Mouse (Mus musculus) ES-Bruce4 (cell line): ENCODE measurements around the gene Rbm45. TPM values are rescaled to one million over a fixed set of nuclear protein-coding genes. Genes with fewer than 3 reads are reported as not detected.

ENCODE experiments used
- H3K27ac ChIP-seq: 2 replicates; pipeline ENCODE4 v1.5.1; 2012; ENCODE audit warnings: low read length, inconsistent platforms; ENCODE audit not compliant: insufficient read depth
- H3K27me3 ChIP-seq: 2 replicates; pipeline ENCODE4 v1.6.1; 2012; ENCODE audit warnings: mild to moderate bottlenecking, low read length, inconsistent platforms; ENCODE audit not compliant: control insufficient read depth, poor library complexity, insufficient read depth, severe bottlenecking
- H3K36me3 ChIP-seq: 2 replicates; pipeline ENCODE4 v1.6.1; 2012; ENCODE audit warnings: inconsistent platforms, mild to moderate bottlenecking, low read length, moderate library complexity; ENCODE audit not compliant: control insufficient read depth, poor library complexity, insufficient read depth, severe bottlenecking
- H3K4me1 ChIP-seq: one replicate; pipeline ENCODE4 v1.8.1; 2011; ENCODE audit warnings: low read length; ENCODE audit not compliant: control insufficient read depth, insufficient read depth
- H3K4me3 ChIP-seq: 2 replicates; pipeline ENCODE4 v1.5.1; 2011; ENCODE audit warnings: low read depth, mild to moderate bottlenecking, low read length
- H3K9ac ChIP-seq: 2 replicates; pipeline ENCODE4 v1.6.1; 2012; ENCODE audit warnings: low read depth, mild to moderate bottlenecking, inconsistent platforms; ENCODE audit not compliant: poor library complexity, severe bottlenecking
- H3K9me3 ChIP-seq: replicated peaks from 2 replicates; pipeline ENCODE4 v1.6.1; 2012; ENCODE audit warnings: mild to moderate bottlenecking, low read length, inconsistent platforms; ENCODE audit not compliant: control insufficient read depth, poor library complexity, insufficient read depth, severe bottlenecking
- CTCF ChIP-seq: IDR thresholded peaks from one replicate; pipeline ENCODE4 v1.8.1; 2011; ENCODE audit warnings: low read depth, low read length
- EP300 ChIP-seq: IDR thresholded peaks from 2 replicates; pipeline ENCODE4 v1.6.1; 2011; ENCODE audit warnings: low read depth, low read length; ENCODE audit not compliant: insufficient read depth
- POLR2A ChIP-seq: IDR thresholded peaks from one replicate; pipeline ENCODE4 v1.8.1; 2011; ENCODE audit warnings: low read length; ENCODE audit not compliant: insufficient read depth
- polyA plus RNA-seq: library from polyadenylated mRNA; stranded (reverse); fragments of >200 nt; gene quantifications from 2 replicates; pipeline ENCODE4 v1.2.4, GENCODE M21; 2011; ENCODE audit warnings: low read depth; ENCODE audit not compliant: missing spikeins, insufficient read depth, insufficient read length

The Rbm45 gene
- polyA plus RNA-seq, 1 experiment, result 35.7 TPM

DNA sequence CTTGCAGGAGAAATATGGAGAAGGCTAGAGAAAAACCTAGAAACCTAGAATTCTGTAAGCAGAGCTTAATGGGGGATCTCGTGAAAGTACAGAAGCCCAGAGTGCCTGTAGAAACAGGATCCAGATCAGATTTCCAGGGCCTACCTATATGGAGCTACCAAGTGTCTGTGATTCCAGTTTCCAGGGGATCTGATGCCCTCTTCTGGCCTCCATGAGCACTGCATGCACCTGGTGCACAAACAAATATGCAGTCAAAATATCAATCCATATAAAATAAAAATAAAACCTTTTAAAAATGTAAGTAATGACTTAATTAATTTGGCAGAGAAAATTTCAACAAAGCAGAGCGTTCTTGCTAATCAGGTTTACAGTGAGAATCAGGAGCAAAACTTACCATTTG, 7.7 kb upstream of the Rbm45 start:
- Histone ChIP-seq H3K27me3 (no peaks in the 10 kb centered on the region), H3K9ac (no peak overlapping the region), H3K36me3 (no peaks in the 10 kb centered on the region), H3K9me3 (no peaks in the 10 kb centered on the region), H3K4me3 (no peak overlapping the region), H3K4me1 (no peaks in the 10 kb centered on the region), H3K27ac (no peak overlapping the region)
- TF ChIP-seq CTCF (peak; percentile 70), EP300 (no peak), POLR2A (no peak)

DNA sequence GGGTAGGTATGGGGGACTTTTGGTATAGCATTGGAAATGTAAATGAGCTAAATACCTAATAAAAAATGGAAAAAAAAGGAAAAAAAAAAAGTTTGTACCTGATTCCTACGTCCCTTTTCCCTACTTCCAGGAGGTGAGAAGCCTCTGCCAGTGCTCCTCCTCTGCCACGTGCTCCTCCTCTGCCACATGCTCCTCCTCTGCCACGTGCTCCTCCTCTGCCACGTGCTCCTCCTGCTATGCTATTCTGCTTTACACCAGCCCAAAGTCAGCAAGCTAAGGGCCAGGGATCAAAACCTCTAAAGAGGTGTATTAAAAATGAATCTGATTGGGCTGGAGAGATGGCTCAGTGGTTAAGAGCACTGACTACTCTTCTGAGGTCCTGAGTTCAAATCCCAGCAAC, 4.0 kb upstream of the Rbm45 start:
- Histone ChIP-seq H3K36me3 (no peaks in the 10 kb centered on the region), H3K9me3 (no peaks in the 10 kb centered on the region), H3K4me3 (no peak overlapping the region), H3K27ac (no peak overlapping the region), H3K9ac (no peak overlapping the region), H3K27me3 (no peaks in the 10 kb centered on the region), H3K4me1 (no peaks in the 10 kb centered on the region)
- TF ChIP-seq EP300, result no peak
- no peak for TF ChIP-seq CTCF
- TF ChIP-seq POLR2A, result no peak

DNA sequence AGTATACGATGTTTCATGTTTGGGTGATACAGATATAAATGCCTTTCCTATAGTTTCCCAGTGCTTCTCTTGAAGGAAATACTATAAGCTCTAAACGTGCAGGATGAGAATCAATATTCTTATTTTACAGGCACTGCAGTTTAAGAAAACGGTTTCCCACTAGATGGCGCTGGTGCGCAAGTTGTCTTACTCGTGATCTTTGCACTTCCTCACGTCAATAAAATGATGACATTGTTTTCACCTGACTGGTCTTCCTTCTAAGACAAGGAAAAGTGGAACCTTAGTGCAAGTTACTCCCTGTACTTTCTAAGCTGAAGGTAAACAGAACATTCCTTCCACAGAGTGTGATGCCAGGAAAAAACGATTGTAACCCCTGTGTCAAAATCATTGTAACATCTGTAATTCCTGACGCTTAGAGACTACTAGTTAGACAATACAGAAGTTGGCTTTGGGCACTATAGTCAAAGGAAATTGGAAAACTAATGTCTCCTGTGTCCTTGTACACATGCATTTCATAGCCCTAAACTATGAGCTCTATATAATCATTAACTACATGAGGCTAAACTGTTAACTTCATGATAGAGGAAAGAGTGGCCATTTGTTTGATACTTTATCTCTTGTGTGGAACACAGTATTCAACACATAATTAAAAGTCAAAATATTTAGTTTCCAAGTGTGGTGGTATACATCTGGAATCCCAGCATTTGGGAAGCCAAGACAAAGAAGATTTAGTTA, 2.4 kb upstream of the Rbm45 start:
- Histone ChIP-seq H3K36me3 (peaks cover 8% of the 10 kb centered on the region; the same call in 1 of the 2 replicates), H3K9ac (no peak overlapping the region), H3K27ac (no peak overlapping the region), H3K9me3 (no peaks in the 10 kb centered on the region), H3K4me3 (no peak overlapping the region), H3K27me3 (no peaks in the 10 kb centered on the region), H3K4me1 (no peaks in the 10 kb centered on the region)
- no peak for TF ChIP-seq EP300
- TF ChIP-seq CTCF, result peak; percentile 25

DNA sequence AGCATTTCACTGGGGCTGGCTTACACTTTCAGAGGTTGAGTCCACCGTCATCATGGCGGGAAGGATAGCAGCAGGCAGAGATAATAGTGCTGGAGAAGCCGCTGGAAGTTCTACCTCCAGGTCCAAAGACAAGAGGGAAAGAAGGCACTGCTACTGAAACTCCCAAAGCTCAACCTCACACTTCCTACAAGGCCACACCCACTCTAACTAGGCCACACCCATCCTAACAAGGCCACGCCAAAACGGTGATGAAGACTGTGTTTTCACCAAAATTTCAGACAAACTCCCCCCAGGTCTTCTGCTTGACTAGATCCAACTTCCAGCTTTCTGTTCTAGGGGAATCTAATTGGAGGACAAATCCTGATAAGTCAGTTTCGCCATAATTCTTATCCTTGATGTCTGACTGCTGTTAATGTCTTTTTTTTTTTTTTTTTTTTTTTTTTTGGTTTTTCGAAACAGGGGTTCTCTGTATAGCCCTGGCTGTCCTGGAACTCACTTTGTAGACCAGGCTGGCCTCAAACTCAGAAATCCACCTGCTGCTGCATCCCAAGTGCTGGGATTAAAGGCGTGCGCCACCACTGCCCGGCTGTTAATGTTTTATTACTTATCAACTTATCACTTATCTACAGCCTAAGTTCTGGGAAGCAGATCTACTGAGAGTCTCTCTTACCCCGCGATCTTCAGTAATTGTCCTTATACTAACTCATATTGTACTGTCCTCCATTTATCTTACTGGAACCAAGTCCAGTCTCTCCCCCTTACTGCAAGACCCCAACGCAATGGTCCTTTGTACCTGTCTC, 723 bp upstream of the Rbm45 start:
- Histone ChIP-seq H3K9ac (0 out of 2 replicates have a peak overlapping the region, but pooled peaks have one; percentile 80), H3K4me3 (no peak overlapping the region)
- TF ChIP-seq CTCF (no peak), POLR2A (no peak), EP300 (no peak)

DNA sequence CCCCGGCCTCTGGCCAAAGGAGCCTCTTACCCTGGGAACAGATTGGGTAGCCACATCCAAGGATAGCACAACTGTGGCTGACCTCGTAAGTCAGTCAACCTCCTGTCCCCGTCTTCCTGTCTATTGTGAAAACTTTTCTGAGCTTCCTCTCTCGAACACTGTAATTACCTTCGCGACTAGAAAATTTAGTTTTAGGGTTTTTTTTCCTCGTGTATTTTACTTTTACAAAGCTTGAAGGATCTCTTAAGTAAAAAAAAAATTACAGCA, 805 bp downstream of the Rbm45 start:
- Histone ChIP-seq H3K27me3 (no peaks in the 10 kb centered on the region), H3K9ac (peak overlapping the region; percentile 80), H3K4me1 (no peaks in the 10 kb centered on the region), H3K9me3 (no peaks in the 10 kb centered on the region), H3K27ac (no peak overlapping the region), H3K4me3 (peak overlapping the region; percentile 73), H3K36me3 (peaks cover 30% of the 10 kb centered on the region)
- no peak for TF ChIP-seq CTCF
- no peak for TF ChIP-seq POLR2A
- no peak for TF ChIP-seq EP300

More for the DNA sequence above, 723 bp upstream of the Rbm45 start:
- Histone ChIP-seq H3K27ac (no peak overlapping the region), H3K27me3 (no peaks in the 10 kb centered on the region), H3K9me3 (no peaks in the 10 kb centered on the region), H3K36me3 (peaks cover 20% of the 10 kb centered on the region), H3K4me1 (no peaks in the 10 kb centered on the region)

DNA sequence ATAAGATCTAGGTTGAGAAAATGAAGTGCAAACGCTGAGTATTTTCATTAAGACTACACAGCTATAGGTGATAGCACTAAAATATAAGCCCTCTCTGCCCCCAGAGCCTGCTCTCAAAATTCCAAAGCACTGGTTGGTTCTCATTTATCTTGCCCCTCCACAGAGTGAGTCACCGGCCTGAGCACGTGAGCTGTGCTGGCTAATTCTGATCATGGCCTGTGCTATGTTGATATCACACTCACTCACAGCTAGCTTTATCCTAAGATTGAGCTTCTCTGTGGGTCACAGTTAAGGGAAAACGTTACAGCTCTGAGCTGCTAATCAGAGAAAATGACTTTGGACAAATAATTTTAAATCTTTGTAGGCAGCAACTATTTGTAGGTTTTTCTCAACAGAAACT, 2.5 kb downstream of the Rbm45 start:
- Histone ChIP-seq H3K9ac (no peak overlapping the region), H3K4me1 (no peaks in the 10 kb centered on the region), H3K4me3 (no peak overlapping the region), H3K36me3 (peaks cover 36% of the 10 kb centered on the region), H3K27ac (no peak overlapping the region), H3K9me3 (no peaks in the 10 kb centered on the region), H3K27me3 (no peaks in the 10 kb centered on the region)
- no peak for TF ChIP-seq CTCF
- no peak for TF ChIP-seq POLR2A
- no peak for TF ChIP-seq EP300
